Mouse (Mus musculus) regulatory T cell (primary cell): ENCODE results near the gene Zik1.

Experiments used
- in situ Hi-C: fragments of 300-600 bp; cut with MboI, MseI; formaldehyde crosslinking; loops from one replicate; pipeline ENCODE4 v1.15.1; 2025; ENCODE audit warnings: high pct_unique_total_duplicates

Zik1 gene

DNA sequence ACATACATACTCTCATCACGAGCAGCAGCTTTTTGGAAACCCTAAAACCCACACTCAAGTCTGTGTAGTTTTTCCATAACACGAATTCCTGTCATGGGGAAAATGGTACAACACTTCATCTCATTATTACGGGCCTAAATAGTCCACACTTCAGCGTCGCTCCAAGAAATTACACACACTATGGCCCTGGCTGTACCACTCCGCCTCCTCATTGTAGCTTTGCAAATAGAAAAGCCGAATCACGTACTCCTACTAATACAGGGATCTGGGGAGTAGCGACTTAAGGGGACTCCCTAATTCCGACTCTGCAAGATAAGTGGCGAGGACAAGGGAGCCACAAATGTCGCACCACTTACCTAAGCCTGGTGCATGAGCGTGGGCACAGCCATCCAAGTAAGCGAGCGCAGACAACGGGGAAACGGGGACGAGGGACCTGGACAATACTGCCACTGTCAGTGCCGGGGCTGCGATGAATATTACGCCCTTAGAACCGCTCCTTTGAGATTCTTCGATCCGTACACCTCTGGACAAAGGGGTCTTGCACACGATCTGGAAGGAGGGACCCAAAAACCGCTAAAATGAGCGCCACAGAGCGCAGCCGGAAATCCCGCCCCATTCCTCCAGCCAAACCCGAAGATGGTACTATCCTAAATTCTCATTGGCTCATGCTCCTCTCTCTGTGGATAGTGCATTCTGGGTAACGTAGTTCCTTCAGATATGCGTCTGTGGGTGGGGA, at the start of gene Zik1:
Gene Zik1 (minus strand): TSS at position 609 of the 736 bp plus-strand sequence.
- in situ Hi-C loops, result no loop called here

DNA sequence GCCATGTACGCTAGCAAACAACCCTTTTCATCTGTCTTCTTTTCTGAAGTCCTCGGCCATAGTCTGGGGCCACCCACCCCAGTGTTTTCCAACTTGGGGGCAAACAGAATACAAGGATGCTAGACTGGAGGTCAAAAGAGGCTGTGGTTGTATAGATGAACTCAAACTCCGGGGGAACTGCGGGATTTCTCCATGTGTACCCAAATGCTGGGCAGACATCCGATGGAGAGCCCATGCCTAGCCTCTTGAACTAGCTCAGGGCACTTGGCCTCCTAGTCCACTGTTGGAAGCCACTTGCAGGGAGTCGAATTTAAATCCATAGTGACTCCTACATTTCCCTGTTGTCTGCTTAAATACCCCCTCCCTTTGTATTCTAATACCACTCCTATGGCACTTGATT, 384 bp upstream of the Zik1 start:
- in situ Hi-C loops, result no loop called here

DNA sequence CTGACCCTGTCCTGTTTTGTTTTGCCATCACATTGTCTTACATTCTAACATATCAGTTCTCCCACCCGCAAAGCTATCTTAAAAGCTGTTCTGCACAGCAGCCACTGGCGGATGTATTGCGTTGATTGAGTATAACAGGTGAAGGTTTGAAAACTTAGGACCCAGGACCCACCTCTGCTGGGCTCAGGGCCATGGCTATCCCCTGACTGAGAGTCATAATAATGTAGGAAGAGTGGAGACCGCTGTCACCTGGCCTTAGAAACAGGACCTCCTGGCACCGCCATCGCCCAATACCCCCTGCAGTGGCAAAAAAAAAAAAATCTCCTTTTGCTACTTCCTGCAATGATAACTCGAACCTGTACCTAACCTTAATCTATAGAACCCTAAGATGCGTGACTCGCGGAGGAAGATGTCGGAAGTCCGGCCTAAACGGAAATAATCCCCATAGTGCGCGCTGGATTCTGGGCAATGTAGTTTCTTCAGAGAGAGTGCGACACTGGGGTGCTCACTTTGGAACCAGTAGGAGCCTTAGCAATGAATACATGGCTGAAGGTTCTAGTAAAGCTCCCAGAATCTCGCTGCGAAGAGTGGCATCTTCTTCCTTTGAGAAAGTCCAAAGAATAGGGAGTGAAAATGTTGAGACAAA, 14.5 kb downstream of the Zik1 start:
- in situ Hi-C loops, result no loop called here

DNA sequence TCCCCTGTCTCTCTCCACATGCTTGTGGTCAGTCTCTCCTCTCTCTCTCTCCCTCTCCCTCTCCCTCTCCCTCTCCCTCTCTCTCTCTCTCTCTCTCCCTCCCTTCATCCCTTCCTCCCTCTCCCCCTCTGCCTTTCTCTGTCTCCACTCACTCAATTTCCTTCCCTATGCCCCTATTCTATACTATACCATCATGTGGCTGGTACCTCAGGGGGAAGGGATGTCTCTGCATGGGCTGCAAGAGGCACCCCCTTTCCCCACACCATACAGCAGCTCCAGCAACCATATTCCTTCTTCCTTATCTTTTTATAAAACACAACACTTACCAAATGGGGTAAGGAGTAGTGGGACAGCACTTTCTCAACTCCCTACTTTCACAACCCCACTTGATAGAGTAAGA, 15.4 kb downstream of the Zik1 start:
- in situ Hi-C loops, result no loop called here

DNA sequence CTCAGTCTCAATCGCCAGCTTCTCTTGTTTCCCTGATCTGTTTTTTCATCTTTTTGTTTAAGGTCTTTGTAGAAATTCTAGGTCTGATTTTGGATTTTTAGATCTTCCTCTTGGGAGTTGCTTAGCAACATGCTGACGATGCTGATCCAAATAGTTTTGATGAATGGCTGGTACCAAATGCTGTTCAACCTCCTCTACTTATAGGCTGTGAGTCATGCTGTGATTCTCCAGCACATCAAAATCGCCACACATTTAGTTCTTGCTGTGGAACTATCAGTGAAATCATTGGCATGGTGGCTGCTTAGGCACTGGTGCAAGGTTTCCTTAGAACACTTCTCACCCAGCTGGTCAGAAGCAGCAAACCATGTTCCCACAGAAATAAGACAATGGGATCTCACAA, 37.0 kb downstream of the Zik1 start:
- in situ Hi-C loops, result no loop called here

DNA sequence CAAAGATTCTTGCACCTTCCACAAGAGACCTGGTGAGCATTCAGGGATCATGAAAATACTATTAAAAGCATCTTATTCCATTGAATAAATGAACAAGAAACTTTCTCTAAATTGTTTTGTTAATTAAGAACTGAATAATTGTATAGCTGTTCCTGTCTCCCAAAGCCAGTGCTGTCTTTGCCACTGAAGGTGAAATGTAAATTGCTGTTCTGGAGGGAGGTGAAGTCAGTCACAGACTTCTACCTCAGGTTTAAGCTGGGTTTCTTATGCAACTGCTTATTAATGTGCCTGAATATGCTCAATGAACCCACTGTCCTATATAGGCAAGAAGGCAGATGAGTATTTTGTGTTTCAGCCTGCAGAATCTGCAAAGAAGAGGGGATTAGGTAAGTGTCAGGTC, 52.2 kb downstream of the Zik1 start, which contains the start of gene Vmn1r67:
Gene Vmn1r67 (plus strand): TSS at position 301 of the 400 bp plus-strand sequence.
- in situ Hi-C loops, result no loop called here
